Mouse (Mus musculus): ENCODE measurements around the gene Zbtb12. TPM values are rescaled to one million over a fixed set of nuclear protein-coding genes. Genes with fewer than 3 reads are reported as not detected.
A peak's percentile ranks its signal among the peaks of the same experiment; 100 is the strongest.

The Zbtb12 gene
- total and polyA plus RNA-seq, 3 experiments = 2.4 to 9.3 (median 8.5) TPM

- Histone ChIP-seq H3K4me3 (replicated peaks in 1 of 3; ENCODE audit: low read depth in 2 of 3, low read length in 2 of 3, poor library complexity in 1 of 3) (no peak overlapping the region), H3K79me2 (replicated peaks; ENCODE audit: control insufficient read depth, extremely low read depth, insufficient read depth, poor library complexity, severe bottlenecking) (no peaks in the 10 kb centered on the region), H3K9me3 (replicated peaks; ENCODE audit: low read length) (no peaks in the 10 kb centered on the region), H3K27me3 (replicated peaks) (no peaks in the 10 kb centered on the region), H3K4me2 (ENCODE audit: insufficient read depth, low read depth, poor library complexity, severe bottlenecking) (peak overlapping the region; percentile 52; the same call in 1 of the 2 replicates), H3K9ac (ENCODE audit: insufficient read depth, low read depth) (peak overlapping the region; percentile 47), H3K27ac (ENCODE audit: insufficient read depth, low read depth) (no peak overlapping the region), H3K36me3 (replicated peaks in 1 of 2; ENCODE audit: control insufficient read depth in 1 of 2, insufficient read depth in 1 of 2, low read length in 1 of 2) (peaks cover 35 to 40% of the 10 kb centered on the region in 2 experiments), H3K4me1 (ENCODE audit: control insufficient read depth in 1 of 2, insufficient read depth in 2 of 2) (peaks cover 14 to 53% of the 10 kb centered on the region in 2 experiments)
- TF ChIP-seq MAZ (IDR thresholded peaks at IDR 0.05; ENCODE audit: low read depth, low read length) (no peak), MXI1 (IDR thresholded peaks at IDR 0.05; ENCODE audit: low read depth, low read length) (no peak), TBP (conservative IDR thresholded peaks at IDR 0.05; ENCODE audit: low read depth, low read length) (no peak), IRF4 (IDR thresholded peaks at IDR 0.05; ENCODE audit: low read depth, low read length) (peak; percentile 12; the same call in 1 of the 2 replicates), SMC3 (IDR thresholded peaks at IDR 0.05; ENCODE audit: low read depth, low read length) (peak; percentile 50), CTCF (conservative IDR thresholded peaks at IDR 0.05 in 1 of 2, IDR thresholded peaks at IDR 0.05 in 1 of 2; ENCODE audit: low read depth in 2 of 2, low read length in 2 of 2) (peak in 1 of 2 experiments; percentile 67; a peak in 2 of 4 replicates), UBTF (IDR thresholded peaks at IDR 0.05; ENCODE audit: low read depth, low read length) (no peak), HCFC1 (IDR thresholded peaks at IDR 0.05; ENCODE audit: low read depth, low read length) (peak; percentile 23; the same call in 1 of the 2 replicates), CHD2 (IDR thresholded peaks at IDR 0.05; ENCODE audit: low read length) (peak; percentile 36; the same call in 1 of the 2 replicates), KAT2A (IDR thresholded peaks at IDR 0.05; ENCODE audit: insufficient replicate concordance, low read length) (no peak), RAD21 (IDR thresholded peaks at IDR 0.05; ENCODE audit: low read depth, low read length) (peak; percentile 53), ELF1 (IDR thresholded peaks at IDR 0.05; ENCODE audit: low read depth, low read length) (peak; percentile 51)
- dilution Hi-C loops (cut with MboI; ENCODE audit: extremely low pct_ligation_motif_present, extremely low pct_unique_long_range_greater_than_20kb, low sequenced_read_pairs) (no loop called here), in situ Hi-C loops (cut with MboI; ENCODE audit: low pct_ligation_motif_present, low pct_unique_long_range_greater_than_20kb, low sequenced_read_pairs) (no loop called here)
- DNase-seq (ENCODE audit: extremely low read depth) = no peak
These were observed 36.1 kb downstream of the Zbtb12 start for GRCm38 (mm10) chr17:34915410-34915831.

- H3K4me1 ChIP-seq (ENCODE audit: control insufficient read depth in 1 of 2, insufficient read depth in 2 of 2) = peaks cover 7 to 44% of the 10 kb centered on the region in 2 experiments; a peak in 3 of 4 replicates
- no peak for DNase-seq (ENCODE audit: extremely low read depth)
- peaks cover 26 to 31% of the 10 kb centered on the region in 2 experiments for H3K36me3 ChIP-seq (replicated peaks in 1 of 2; ENCODE audit: control insufficient read depth in 1 of 2, insufficient read depth in 1 of 2, low read length in 1 of 2)
- H3K4me2 ChIP-seq (ENCODE audit: insufficient read depth, low read depth, poor library complexity, severe bottlenecking) = no peak overlapping the region
- in situ Hi-C loops (cut with MboI; ENCODE audit: low pct_ligation_motif_present, low pct_unique_long_range_greater_than_20kb, low sequenced_read_pairs) (no loop called here), dilution Hi-C loops (cut with MboI; ENCODE audit: extremely low pct_ligation_motif_present, extremely low pct_unique_long_range_greater_than_20kb, low sequenced_read_pairs) (no loop called here)
- no peaks in the 10 kb centered on the region for H3K9me3 ChIP-seq (replicated peaks; ENCODE audit: low read length)
- TF ChIP-seq UBTF (IDR thresholded peaks at IDR 0.05; ENCODE audit: low read depth, low read length) = no peak
- TF ChIP-seq CHD2 (IDR thresholded peaks at IDR 0.05; ENCODE audit: low read length) = no peak
- no peak for TF ChIP-seq MAZ (IDR thresholded peaks at IDR 0.05; ENCODE audit: low read depth, low read length)
- TF ChIP-seq KAT2A (IDR thresholded peaks at IDR 0.05; ENCODE audit: insufficient replicate concordance, low read length) = no peak
- TF ChIP-seq MAFK (IDR thresholded peaks at IDR 0.05; ENCODE audit: insufficient replicate concordance, low read length) = no peak
- TF ChIP-seq MAX (IDR thresholded peaks at IDR 0.05; ENCODE audit: low read length) = no peak
- no peak for TF ChIP-seq USF2 (conservative IDR thresholded peaks at IDR 0.05; ENCODE audit: low read depth, low read length)
- no peak for TF ChIP-seq MXI1 (IDR thresholded peaks at IDR 0.05; ENCODE audit: low read depth, low read length)
- TF ChIP-seq RAD21 (IDR thresholded peaks at IDR 0.05; ENCODE audit: low read depth, low read length) = no peak
- no peak for TF ChIP-seq JUN (IDR thresholded peaks at IDR 0.05; ENCODE audit: insufficient read depth, low read depth, low read length)
- no peak for TF ChIP-seq CTCF (conservative IDR thresholded peaks at IDR 0.05 in 1 of 2, IDR thresholded peaks at IDR 0.05 in 1 of 2; ENCODE audit: low read depth in 2 of 2, low read length in 2 of 2)
- TF ChIP-seq MEF2A (IDR thresholded peaks at IDR 0.05; ENCODE audit: borderline replicate concordance, low read depth, low read length) = no peak
- no peak for TF ChIP-seq IRF4 (IDR thresholded peaks at IDR 0.05; ENCODE audit: low read depth, low read length)
- TF ChIP-seq MYC (IDR thresholded peaks at IDR 0.05; ENCODE audit: low read depth, low read length) = no peak
- TF ChIP-seq ETS1 (conservative IDR thresholded peaks at IDR 0.05; ENCODE audit: low read depth, low read length) = no peak
- no peak overlapping the region for H3K4me3 ChIP-seq (replicated peaks in 1 of 3; ENCODE audit: low read depth in 2 of 3, low read length in 2 of 3, poor library complexity in 1 of 3)
- no peaks in the 10 kb centered on the region for H3K27me3 ChIP-seq (replicated peaks)
- no peaks in the 10 kb centered on the region for H3K79me2 ChIP-seq (replicated peaks; ENCODE audit: control insufficient read depth, extremely low read depth, insufficient read depth, poor library complexity, severe bottlenecking)
- no peak overlapping the region for H3K9ac ChIP-seq (ENCODE audit: insufficient read depth, low read depth)
- H3K27ac ChIP-seq (ENCODE audit: insufficient read depth, low read depth) = no peak overlapping the region
These were observed 37.0 kb downstream of the Zbtb12 start for GRCm38 (mm10) chr17:34916316-34916715.

All from CH12.LX (cell line).